Mouse (Mus musculus): Measurements from ENCODE around the gene Olfr1110. TPM values are rescaled to one million over a fixed set of nuclear protein-coding genes. Genes with fewer than 3 reads are reported as not detected.
"Not testable (repeated sequence)": the region's sequence is repeated elsewhere in the genome, so short reads cannot be mapped to it uniquely, and the experiment has no call there.

The Olfr1110 gene
- not detected in 2 replicates for polyA plus RNA-seq (2015; fragmentation: Nextera tagmentation; extraction: Ambion mirVana)

GRCm38 (mm10) chr2:87140200-87140599, at the start of gene Olfr1110:
Gene Olfr1110, minus strand, starts transcription at chr2:87140300.
- H3K4me1 ChIP-seq: no peaks in the 10 kb centered on the region
- ATAC-seq (ENCODE audit: low FRiP score, low read depth): no peak
- no peaks in the 10 kb centered on the region for H3K27me3 ChIP-seq
- H3K27ac ChIP-seq: no peak within 1 kb of the TSS
- WGBS: 81% methylated on average over 1 of the region's 1 CpGs
- H3K4me3 ChIP-seq: no peak within 1 kb of the TSS
- H3K4me2 ChIP-seq (replicated peaks): no peak within 1 kb of the TSS
- H3K36me3 ChIP-seq: no peaks in the 10 kb centered on the region
- H3K9ac ChIP-seq: no peak within 1 kb of the TSS
- H3K9me3 ChIP-seq: no peaks in the 10 kb centered on the region

DNA sequence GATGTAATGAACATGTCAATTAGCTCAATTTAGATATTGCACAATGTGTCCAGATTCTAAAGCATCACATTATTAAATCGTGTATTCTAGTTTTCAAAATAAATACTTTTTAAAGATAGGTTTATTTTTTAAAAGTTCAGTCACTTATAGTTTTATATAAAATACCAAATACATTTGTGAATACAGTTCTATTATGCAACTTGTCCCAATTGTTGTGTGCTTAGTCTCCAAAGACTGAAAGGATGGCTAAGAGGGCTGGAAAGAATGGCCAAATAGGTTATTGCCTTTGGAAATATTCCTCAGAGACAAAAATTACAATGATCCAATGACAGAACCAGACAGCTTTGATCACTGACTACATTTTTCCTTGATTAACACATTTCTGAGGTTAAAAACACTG, 47.4 kb upstream of the Olfr1110 start, which contains the start of gene Olfr1112:
Gene Olfr1112, plus strand, starts transcription at position 301 of the 400 bp plus-strand sequence.
- no peaks in the 10 kb centered on the region for H3K9me3 ChIP-seq
- H3K27me3 ChIP-seq: no peaks in the 10 kb centered on the region
- H3K4me3 ChIP-seq: no peak within 1 kb of the TSS
- no peak for ATAC-seq (ENCODE audit: low FRiP score, low read depth)
- no peak within 1 kb of the TSS for H3K4me2 ChIP-seq (replicated peaks)
- no peaks in the 10 kb centered on the region for H3K36me3 ChIP-seq
- H3K27ac ChIP-seq: no peak within 1 kb of the TSS
- no peak within 1 kb of the TSS for H3K9ac ChIP-seq
- no peaks in the 10 kb centered on the region for H3K4me1 ChIP-seq
- WGBS: 86% methylated on average over 1 of the region's 1 CpGs

DNA sequence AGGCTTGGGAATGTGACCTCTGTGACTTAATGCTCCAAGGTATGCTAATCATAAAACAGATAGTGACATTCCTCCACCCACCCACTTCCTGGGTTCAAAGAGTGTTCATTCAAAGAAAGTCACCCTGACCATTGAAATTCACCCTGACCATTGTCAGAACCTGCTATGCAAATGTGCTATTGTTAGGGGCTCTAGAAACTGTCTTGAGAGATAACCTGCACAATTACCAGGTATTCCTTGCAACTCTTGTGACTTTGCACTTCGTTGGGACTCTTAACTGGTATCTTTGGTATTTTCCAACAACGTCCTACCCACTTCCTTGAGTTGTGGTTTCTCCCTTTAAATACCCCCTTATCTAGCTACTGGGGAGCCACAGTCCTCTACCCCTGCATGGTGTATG, 27.6 kb upstream of the Olfr1110 start:
- H3K27me3 ChIP-seq; H3K27ac ChIP-seq; H3K36me3 ChIP-seq; H3K4me2 ChIP-seq (replicated peaks); H3K9me3 ChIP-seq; H3K4me3 ChIP-seq; ATAC-seq (ENCODE audit: low FRiP score, low read depth); H3K9ac ChIP-seq; H3K4me1 ChIP-seq: not testable (repeated sequence)
- 78% methylated on average over 2 of the region's 2 CpGs for WGBS

DNA sequence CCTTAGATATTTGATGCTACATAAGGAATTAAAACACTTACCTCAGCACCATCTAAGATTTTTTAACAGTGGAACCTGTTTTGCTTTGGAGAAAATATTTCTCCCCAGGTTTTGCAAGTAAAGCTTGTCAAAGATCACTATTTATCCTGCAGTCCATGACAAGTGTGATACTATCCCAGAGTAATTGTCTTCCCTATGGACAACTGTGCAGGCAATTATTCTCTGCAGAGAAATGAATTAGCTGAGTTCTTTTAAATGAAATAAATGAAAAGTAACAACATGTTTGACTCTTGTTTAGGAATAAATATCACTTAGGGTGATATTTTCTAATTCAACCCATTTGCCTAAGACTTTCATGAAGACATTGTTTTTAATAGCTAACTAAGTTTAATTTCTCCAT, 12.4 kb upstream of the Olfr1110 start, which contains the start of gene Olfr1111:
Gene Olfr1111, minus strand, starts transcription at position 101 of the 400 bp plus-strand sequence.
- H3K4me3 ChIP-seq: no peak within 1 kb of the TSS
- no peak within 1 kb of the TSS for H3K9ac ChIP-seq
- no peaks in the 10 kb centered on the region for H3K4me1 ChIP-seq
- no peak within 1 kb of the TSS for H3K4me2 ChIP-seq (replicated peaks)
- H3K27me3 ChIP-seq: no peaks in the 10 kb centered on the region
- H3K27ac ChIP-seq: no peak within 1 kb of the TSS
- H3K9me3 ChIP-seq: no peaks in the 10 kb centered on the region
- no peak for ATAC-seq (ENCODE audit: low FRiP score, low read depth)
- H3K36me3 ChIP-seq: no peaks in the 10 kb centered on the region

DNA sequence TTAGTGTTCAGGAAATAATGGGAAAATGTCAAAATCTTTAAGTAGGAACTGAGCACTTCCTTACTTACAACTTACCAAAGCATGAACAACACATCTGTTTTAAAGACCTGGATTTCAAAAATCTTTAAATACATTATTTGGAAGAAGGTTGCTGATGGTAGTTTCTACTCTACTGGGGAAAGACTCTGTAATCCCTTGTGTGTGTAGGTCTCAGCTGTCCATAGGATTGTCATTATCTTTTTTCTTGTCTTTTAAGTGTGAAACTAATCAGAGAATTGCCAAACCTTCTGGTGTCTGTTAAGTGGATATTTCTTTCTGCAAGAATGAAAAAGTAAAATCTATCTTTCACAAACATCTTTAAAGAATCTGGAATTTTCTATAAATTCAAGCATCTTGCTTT, 25.6 kb downstream of the Olfr1110 start, which contains the start of gene Olfr259:
Gene Olfr259, minus strand, starts transcription at position 101 of the 400 bp plus-strand sequence.
- no peak within 1 kb of the TSS for H3K4me3 ChIP-seq
- H3K9me3 ChIP-seq: no peaks in the 10 kb centered on the region
- no peaks in the 10 kb centered on the region for H3K4me1 ChIP-seq
- H3K9ac ChIP-seq: no peak within 1 kb of the TSS
- no peak within 1 kb of the TSS for H3K4me2 ChIP-seq (replicated peaks)
- no peak within 1 kb of the TSS for H3K27ac ChIP-seq
- ATAC-seq (ENCODE audit: low FRiP score, low read depth): no peak
- no peaks in the 10 kb centered on the region for H3K36me3 ChIP-seq
- H3K27me3 ChIP-seq: no peaks in the 10 kb centered on the region

GRCm38 (mm10) chr2:87095908-87096307, 44.2 kb downstream of the Olfr1110 start, which contains the start of gene Olfr1109:
Gene Olfr1109, minus strand, starts transcription at chr2:87096008.
- ATAC-seq (ENCODE audit: low FRiP score, low read depth): no peak
- no peaks in the 10 kb centered on the region for H3K36me3 ChIP-seq
- H3K9me3 ChIP-seq: no peaks in the 10 kb centered on the region
- no peak within 1 kb of the TSS for H3K4me3 ChIP-seq
- H3K9ac ChIP-seq: no peak within 1 kb of the TSS
- H3K4me1 ChIP-seq: no peaks in the 10 kb centered on the region
- H3K4me2 ChIP-seq (replicated peaks): no peak within 1 kb of the TSS
- no peak within 1 kb of the TSS for H3K27ac ChIP-seq
- H3K27me3 ChIP-seq: no peaks in the 10 kb centered on the region
- WGBS: 67% methylated on average over 1 of the region's 1 CpGs

Other genes with a start within 250 kb of the Olfr1110 start
- gene Olfr1097, start 248.1 kb downstream of the Olfr1110 start, polyA plus RNA-seq (2015; fragmentation: Nextera tagmentation; extraction: Ambion mirVana): not detected in 2 replicates
- gene Olfr1098, start 215.8 kb downstream of the Olfr1110 start, polyA plus RNA-seq (2015; fragmentation: Nextera tagmentation; extraction: Ambion mirVana): not detected in 2 replicates
- not detected in 2 replicates for gene Olfr1099, start 179.6 kb downstream of the Olfr1110 start, polyA plus RNA-seq (2015; fragmentation: Nextera tagmentation; extraction: Ambion mirVana)
- gene Olfr1100, start 160.3 kb downstream of the Olfr1110 start, polyA plus RNA-seq (2015; fragmentation: Nextera tagmentation; extraction: Ambion mirVana): not detected in 2 replicates
- gene Olfr1101, start 149.1 kb downstream of the Olfr1110 start, polyA plus RNA-seq (2015; fragmentation: Nextera tagmentation; extraction: Ambion mirVana): not detected in 2 replicates
- not detected in 2 replicates for gene Olfr1102, start 141.9 kb downstream of the Olfr1110 start, polyA plus RNA-seq (2015; fragmentation: Nextera tagmentation; extraction: Ambion mirVana)
- not detected in 2 replicates for gene Olfr1104, start 113.2 kb downstream of the Olfr1110 start, polyA plus RNA-seq (2015; fragmentation: Nextera tagmentation; extraction: Ambion mirVana)
- gene Olfr1105, start 103.8 kb downstream of the Olfr1110 start, polyA plus RNA-seq (2015; fragmentation: Nextera tagmentation; extraction: Ambion mirVana): not detected in 2 replicates
- not detected in 2 replicates for gene Olfr1106, start 88.0 kb downstream of the Olfr1110 start, polyA plus RNA-seq (2015; fragmentation: Nextera tagmentation; extraction: Ambion mirVana)
- not detected in 2 replicates for gene Olfr1107, start 64.5 kb downstream of the Olfr1110 start, polyA plus RNA-seq (2015; fragmentation: Nextera tagmentation; extraction: Ambion mirVana)
- not detected in 2 replicates for gene Olfr1109, start 44.3 kb downstream of the Olfr1110 start, polyA plus RNA-seq (2015; fragmentation: Nextera tagmentation; extraction: Ambion mirVana)
- not detected in 2 replicates for gene Olfr259, start 25.7 kb downstream of the Olfr1110 start, polyA plus RNA-seq (2015; fragmentation: Nextera tagmentation; extraction: Ambion mirVana)
- gene Olfr1111, start 12.3 kb upstream of the Olfr1110 start, polyA plus RNA-seq (2015; fragmentation: Nextera tagmentation; extraction: Ambion mirVana): not detected in 2 replicates
- not detected in 2 replicates for gene Olfr1112, start 47.5 kb upstream of the Olfr1110 start, polyA plus RNA-seq (2015; fragmentation: Nextera tagmentation; extraction: Ambion mirVana)
- gene Olfr1113, start 68.7 kb upstream of the Olfr1110 start, polyA plus RNA-seq (2015; fragmentation: Nextera tagmentation; extraction: Ambion mirVana): not detected in 2 replicates
- not detected in 2 replicates for gene Olfr1115, start 107.7 kb upstream of the Olfr1110 start, polyA plus RNA-seq (2015; fragmentation: Nextera tagmentation; extraction: Ambion mirVana)
- gene Olfr1116, start 127.2 kb upstream of the Olfr1110 start, polyA plus RNA-seq (2015; fragmentation: Nextera tagmentation; extraction: Ambion mirVana): not detected in 2 replicates
- not detected in 2 replicates for gene Olfr1118, start 167.3 kb upstream of the Olfr1110 start, polyA plus RNA-seq (2015; fragmentation: Nextera tagmentation; extraction: Ambion mirVana)
- gene Olfr1120, start 214.5 kb upstream of the Olfr1110 start, polyA plus RNA-seq (2015; fragmentation: Nextera tagmentation; extraction: Ambion mirVana): not detected in 2 replicates
- gene Olfr1121, start 229.6 kb upstream of the Olfr1110 start, polyA plus RNA-seq (2015; fragmentation: Nextera tagmentation; extraction: Ambion mirVana): not detected in 2 replicates
- gene Olfr1122, start 245.5 kb upstream of the Olfr1110 start, polyA plus RNA-seq (2015; fragmentation: Nextera tagmentation; extraction: Ambion mirVana): not detected in 2 replicates

Data from limb, embryonic 13.5 days (tissue).